Comparison of ENCODE assay signal across 10 mouse cellular contexts in the genomic region with DNA sequence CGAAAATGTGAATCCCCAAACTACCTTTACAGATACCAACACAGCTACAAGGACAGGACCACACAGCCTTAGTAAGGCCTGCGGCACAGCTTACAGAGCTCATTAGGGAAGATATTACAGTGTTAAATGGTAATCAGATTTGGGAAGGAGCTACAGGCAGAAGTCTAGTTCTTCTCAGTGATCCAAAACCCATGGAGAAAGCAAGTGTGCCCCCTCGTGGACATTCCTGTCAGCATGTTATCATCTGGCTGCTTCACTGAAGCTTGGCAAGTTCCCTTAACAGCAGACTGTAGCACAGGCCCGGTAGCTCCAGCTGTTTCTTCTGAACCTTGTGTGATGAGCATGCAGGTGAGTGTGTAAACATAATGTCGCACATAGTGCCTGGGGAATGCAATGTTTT.
A peak's percentile ranks its signal among the peaks of the same experiment; 100 is the strongest.
DNase-seq lines count a peak whose midpoint lies in the region; ATAC-seq and TF ChIP-seq lines count a peak whose summit lies in the region.
"Had no signal": no experiment of that assay in that cellular context is flagged by ENCODE, and none has a peak within 500 bp of the region (broad histone marks: within the 10 kb centered on the region; RNA-seq: fewer than 3 reads in every experiment).

No protein-coding gene starts in this region.

- no peak overlapping the region for H3K9ac ChIP-seq in hindbrain, embryonic 14.5 days
- H3K9ac ChIP-seq in stomach, postnatal 0 days (ENCODE audit: low read length) = no peak overlapping the region
- H3K9ac ChIP-seq: limb, embryonic 15.5 days had no signal

- DNase-seq in heart, embryonic 10.5 days (ENCODE audit: low spot score) = peak; percentile 78
- DNase-seq in heart, postnatal 25 days (ENCODE audit: low spot score) = no peak
- peak; percentile 43 to 50 for DNase-seq in adrenal gland, postnatal 4 days (ENCODE audit: low spot score in 2 of 2)
- peak; percentile 69 for DNase-seq in embryonic facial prominence, embryonic 10.5 days (ENCODE audit: low spot score)
- DNase-seq in hindbrain, embryonic 14.5 days (ENCODE audit: low spot score) = peak; percentile 91
- DNase-seq in layer of hippocampus, postnatal 25 days (ENCODE audit: extremely low spot score in 1 of 2, low spot score in 1 of 2) = peak; percentile 86 to 99
- peak; percentile 29 to 44 for DNase-seq in lung, postnatal 4 days
- DNase-seq in stomach, postnatal 0 days (ENCODE audit: low spot score) = peak; percentile 63

- H3K4me1 ChIP-seq in heart, embryonic 10.5 days = no peaks in the 10 kb centered on the region
- 0 out of 2 replicates have a peak, but pooled peaks cover 3% of the 10 kb centered on the region for H3K4me1 ChIP-seq in embryonic facial prominence, embryonic 10.5 days
- no peaks in the 10 kb centered on the region for H3K4me1 ChIP-seq in hindbrain, embryonic 14.5 days (replicated peaks; ENCODE audit: control insufficient read depth, insufficient read depth, low read length)
- H3K4me1 ChIP-seq in stomach, postnatal 0 days (replicated peaks; ENCODE audit: control insufficient read depth, insufficient read depth) = no peaks in the 10 kb centered on the region
- H3K4me1 ChIP-seq: limb, embryonic 15.5 days had no signal

- no peaks in the 10 kb centered on the region for H3K36me3 ChIP-seq in heart, embryonic 10.5 days
- no peaks in the 10 kb centered on the region for H3K36me3 ChIP-seq in embryonic facial prominence, embryonic 10.5 days (replicated peaks)
- H3K36me3 ChIP-seq in hindbrain, embryonic 14.5 days (replicated peaks; ENCODE audit: control insufficient read depth, insufficient read depth) = no peaks in the 10 kb centered on the region
- no peaks in the 10 kb centered on the region for H3K36me3 ChIP-seq in stomach, postnatal 0 days (ENCODE audit: control insufficient read depth, insufficient read depth, low read length)
- H3K36me3 ChIP-seq: G1E; limb, embryonic 15.5 days had no signal

- H3K9me3 ChIP-seq in heart, embryonic 10.5 days = no peaks in the 10 kb centered on the region
- no peaks in the 10 kb centered on the region for H3K9me3 ChIP-seq in embryonic facial prominence, embryonic 10.5 days
- H3K9me3 ChIP-seq in hindbrain, embryonic 14.5 days (ENCODE audit: control insufficient read depth, low read length) = no peaks in the 10 kb centered on the region
- H3K9me3 ChIP-seq in stomach, postnatal 0 days (ENCODE audit: control insufficient read depth, low read length) = no peaks in the 10 kb centered on the region
- H3K9me3 ChIP-seq: limb, embryonic 15.5 days had no signal

- TF ChIP-seq EP300 in stomach, postnatal 0 days (optimal IDR thresholded peaks at IDR 0.05) = no peak

- H3K27ac ChIP-seq in heart, embryonic 10.5 days = no peak overlapping the region
- no peak overlapping the region for H3K27ac ChIP-seq in embryonic facial prominence, embryonic 10.5 days (replicated peaks)
- no peak overlapping the region for H3K27ac ChIP-seq in hindbrain, embryonic 14.5 days
- H3K27ac ChIP-seq in stomach, postnatal 0 days (replicated peaks) = no peak overlapping the region
- H3K27ac ChIP-seq: limb, embryonic 15.5 days had no signal

- intact Hi-C loops in heart, postnatal 25 days (cut with DNase I) = loop anchor here (5.0 kb wide), 2 partner anchors 121 to 136 kb away; no protein-coding TSS in a partner anchor

- TF ChIP-seq CTCF in stomach, postnatal 0 days (IDR thresholded peaks at IDR 0.05; ENCODE audit: low read depth) = peak; percentile 76

- 0 out of 2 replicates have a peak, but pooled peaks have one; percentile 24 for ATAC-seq in hindbrain, embryonic 14.5 days (ENCODE audit: low FRiP score)
- ATAC-seq in stomach, postnatal 0 days (ENCODE audit: low FRiP score, low TSS enrichment) = no peak

- H3K27me3 ChIP-seq in heart, embryonic 10.5 days (ENCODE audit: insufficient read depth, poor library complexity, severe bottlenecking) = no peaks in the 10 kb centered on the region
- no peaks in the 10 kb centered on the region for H3K27me3 ChIP-seq in embryonic facial prominence, embryonic 10.5 days (replicated peaks; ENCODE audit: low read depth, poor library complexity, severe bottlenecking)
- H3K27me3 ChIP-seq in hindbrain, embryonic 14.5 days (ENCODE audit: control insufficient read depth, insufficient read depth, low read length) = no peaks in the 10 kb centered on the region
- no peaks in the 10 kb centered on the region for H3K27me3 ChIP-seq in stomach, postnatal 0 days (ENCODE audit: control insufficient read depth, insufficient read depth, low read length)
- H3K27me3 ChIP-seq: limb, embryonic 15.5 days had no signal

- H3K4me3 ChIP-seq in heart, embryonic 10.5 days = no peak overlapping the region
- no peak overlapping the region for H3K4me3 ChIP-seq in embryonic facial prominence, embryonic 10.5 days
- H3K4me3 ChIP-seq in hindbrain, embryonic 14.5 days (replicated peaks; ENCODE audit: low read length) = no peak overlapping the region
- no peak overlapping the region for H3K4me3 ChIP-seq in stomach, postnatal 0 days (ENCODE audit: low read depth, low read length)
- H3K4me3 ChIP-seq: limb, embryonic 15.5 days had no signal

- no peak overlapping the region for H3K4me2 ChIP-seq in hindbrain, embryonic 14.5 days (replicated peaks)
- H3K4me2 ChIP-seq in stomach, postnatal 0 days (replicated peaks; ENCODE audit: low read depth) = no peak overlapping the region
- H3K4me2 ChIP-seq: limb, embryonic 15.5 days had no signal

- 42% methylated on average over 5 of the region's 5 CpGs for WGBS in heart, embryonic 10.5 days
- WGBS in embryonic facial prominence, embryonic 10.5 days = 49% methylated on average over 5 of the region's 5 CpGs
- WGBS in hindbrain, embryonic 14.5 days = 38% methylated on average over 5 of the region's 5 CpGs
- 35% methylated on average over 5 of the region's 5 CpGs for WGBS in stomach, postnatal 0 days
